ENCODE assay signal across 10 mouse cellular contexts in genomic region chr16:21331229-21331628, GRCm38 (mm10).
DNase-seq lines count a peak whose midpoint lies in the region; ATAC-seq lines count a peak whose summit lies in the region.
"Had no signal": no experiment of that assay in that cellular context is flagged by ENCODE, and none has a peak within 500 bp of the region (broad histone marks: within the 10 kb centered on the region; RNA-seq: fewer than 3 reads in every experiment).

No protein-coding gene starts in this region.

- H3K4me1 ChIP-seq in liver, embryonic 11.5 days (replicated peaks; ENCODE audit: control insufficient read depth, insufficient read depth, low read length): peaks cover 2% of the 10 kb centered on the region; the same call in 1 of the 2 replicates
- peaks cover 17% of the 10 kb centered on the region; the same call in 1 of the 2 replicates for H3K4me1 ChIP-seq in embryonic facial prominence, embryonic 12.5 days
- H3K4me1 ChIP-seq in midbrain, embryonic 15.5 days: peaks cover 18% of the 10 kb centered on the region

- DNase-seq in gastrocnemius, postnatal 10 days: peak; percentile 41
- DNase-seq in gastrocnemius, adult 8-10 months (ENCODE audit: low spot score in 2 of 2): no peak
- no peak for DNase-seq in liver, embryonic 11.5 days (ENCODE audit: low spot score)
- no peak for DNase-seq in liver
- no peak for DNase-seq in adrenal gland, adult 8-10 months
- DNase-seq in thymus, adult 18-20 months: no peak
- DNase-seq: adrenal gland, postnatal 14 days; thymus, postnatal 4 days had no signal

- H3K36me3 ChIP-seq in liver, embryonic 11.5 days (ENCODE audit: control insufficient read depth, insufficient read depth, low read length): no peaks in the 10 kb centered on the region
- no peaks in the 10 kb centered on the region for H3K36me3 ChIP-seq in embryonic facial prominence, embryonic 12.5 days
- H3K36me3 ChIP-seq in midbrain, embryonic 15.5 days (replicated peaks): no peaks in the 10 kb centered on the region

- H3K4me2 ChIP-seq in liver, embryonic 11.5 days: peak overlapping the region; percentile 84; the same call in 1 of the 2 replicates
- peak overlapping the region; percentile 74 for H3K4me2 ChIP-seq in embryonic facial prominence, embryonic 12.5 days (replicated peaks)
- peak overlapping the region; percentile 77 for H3K4me2 ChIP-seq in midbrain, embryonic 15.5 days

- WGBS in liver, embryonic 11.5 days: 90% methylated on average over 5 of the region's 5 CpGs
- WGBS in embryonic facial prominence, embryonic 12.5 days: 87% methylated on average over 5 of the region's 5 CpGs
- 86% methylated on average over 5 of the region's 5 CpGs for WGBS in midbrain, embryonic 15.5 days

- no peak overlapping the region for H3K27ac ChIP-seq in liver, embryonic 11.5 days (ENCODE audit: low read depth, low read length)
- H3K27ac ChIP-seq in embryonic facial prominence, embryonic 12.5 days: no peak overlapping the region
- no peak overlapping the region for H3K27ac ChIP-seq in midbrain, embryonic 15.5 days

- no peaks in the 10 kb centered on the region for H3K9me3 ChIP-seq in liver, embryonic 11.5 days (ENCODE audit: control insufficient read depth, low read length)
- no peaks in the 10 kb centered on the region for H3K9me3 ChIP-seq in embryonic facial prominence, embryonic 12.5 days
- no peaks in the 10 kb centered on the region for H3K9me3 ChIP-seq in midbrain, embryonic 15.5 days

- H3K27me3 ChIP-seq in liver, embryonic 11.5 days (replicated peaks; ENCODE audit: control insufficient read depth, insufficient read depth, low read length): no peaks in the 10 kb centered on the region
- no peaks in the 10 kb centered on the region for H3K27me3 ChIP-seq in embryonic facial prominence, embryonic 12.5 days
- H3K27me3 ChIP-seq in midbrain, embryonic 15.5 days (replicated peaks): no peaks in the 10 kb centered on the region

- no peak for ATAC-seq in liver, embryonic 11.5 days (replicated peaks; ENCODE audit: low FRiP score)
- no peak for ATAC-seq in embryonic facial prominence, embryonic 12.5 days (ENCODE audit: insufficient number of reproducible peaks, insufficient read depth, low FRiP score, low TSS enrichment)
- no peak for ATAC-seq in midbrain, embryonic 15.5 days (replicated peaks)

- no peak overlapping the region for H3K4me3 ChIP-seq in liver, embryonic 11.5 days (ENCODE audit: low read depth, low read length)
- no peak overlapping the region for H3K4me3 ChIP-seq in embryonic facial prominence, embryonic 12.5 days
- H3K4me3 ChIP-seq in midbrain, embryonic 15.5 days: no peak overlapping the region

- H3K9ac ChIP-seq in liver, embryonic 11.5 days (ENCODE audit: low read depth, low read length): no peak overlapping the region
- H3K9ac ChIP-seq in embryonic facial prominence, embryonic 12.5 days: no peak overlapping the region
- H3K9ac ChIP-seq in midbrain, embryonic 15.5 days: no peak overlapping the region
